Mouse (Mus musculus) neural tube, postnatal 0 days (tissue): ENCODE measurements around the gene 2310007B03Rik. TPM values are rescaled to one million over a fixed set of nuclear protein-coding genes. Genes with fewer than 3 reads are reported as not detected.

ENCODE experiments used
- polyA plus RNA-seq: library from polyadenylated mRNA; unstranded; fragments of >200 nt; fragmentation: Nextera tagmentation; extraction: Ambion mirVana; gene quantifications from 2 replicates; pipeline ENCODE4 v1.2.1, GENCODE M21; 2015

The 2310007B03Rik gene
- polyA plus RNA-seq: 0.10 TPM in 1 of 2 replicates, not detected in the other

DNA sequence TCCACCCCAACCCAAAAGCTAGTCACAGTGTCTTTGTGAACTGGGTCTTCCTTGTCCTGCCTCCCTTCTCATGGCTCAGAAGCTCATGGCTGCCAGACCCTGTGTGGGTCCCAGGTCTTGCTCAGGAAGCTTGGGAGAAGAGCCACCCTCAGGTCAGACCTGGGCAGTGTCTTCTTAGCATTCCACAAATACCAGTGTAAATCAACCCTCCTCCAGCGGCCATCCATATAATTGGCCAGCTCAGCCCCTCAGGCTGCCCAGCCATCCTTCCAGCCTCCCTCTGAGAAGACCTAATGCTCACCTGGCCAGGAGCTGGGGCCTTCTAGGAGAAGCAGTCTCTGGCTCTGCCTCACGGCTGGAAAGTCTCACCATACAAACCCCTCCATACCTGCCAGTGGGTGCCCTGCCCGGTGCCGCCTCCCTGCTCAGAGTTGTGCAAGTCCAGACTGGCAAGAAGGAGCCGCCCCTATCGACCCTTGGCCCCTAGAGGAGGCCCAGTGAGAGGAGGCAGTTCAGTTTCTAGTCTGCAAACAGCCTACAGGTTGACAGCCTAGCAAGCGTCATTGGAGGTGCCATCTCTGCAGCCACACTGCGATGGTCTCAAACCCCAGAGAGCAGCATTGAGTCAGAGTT, at the start of gene 2310007B03Rik:
2310007B03Rik (minus strand) TSS at position 448 of the 633 bp plus-strand sequence.

DNA sequence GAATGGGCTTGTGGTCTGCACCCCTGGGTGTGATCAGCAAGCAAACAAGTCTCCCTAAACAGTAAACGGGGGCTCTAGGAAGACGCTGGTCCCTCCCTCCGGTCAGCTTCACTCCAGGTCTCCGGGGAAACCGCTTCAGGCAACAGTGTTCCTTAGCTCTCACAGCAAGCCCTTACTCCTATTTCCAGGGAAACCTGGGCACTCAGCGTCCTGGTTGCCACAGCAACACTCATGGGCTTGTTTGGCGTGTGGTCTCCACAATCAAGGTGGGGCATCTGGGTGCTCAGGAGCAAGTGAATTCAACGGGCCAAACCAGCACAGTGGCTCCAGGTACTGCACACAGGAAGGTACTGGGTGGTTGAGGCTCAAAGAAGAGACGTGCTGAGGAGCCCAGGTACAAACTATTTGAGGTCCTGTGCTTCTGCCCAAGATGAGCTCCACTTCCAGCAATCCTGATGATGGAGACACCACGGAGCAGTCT, 7.6 kb upstream of the 2310007B03Rik start, which contains the start of gene Crocc2:
Crocc2 (plus strand) TSS at position 431 of the 481 bp plus-strand sequence.

DNA sequence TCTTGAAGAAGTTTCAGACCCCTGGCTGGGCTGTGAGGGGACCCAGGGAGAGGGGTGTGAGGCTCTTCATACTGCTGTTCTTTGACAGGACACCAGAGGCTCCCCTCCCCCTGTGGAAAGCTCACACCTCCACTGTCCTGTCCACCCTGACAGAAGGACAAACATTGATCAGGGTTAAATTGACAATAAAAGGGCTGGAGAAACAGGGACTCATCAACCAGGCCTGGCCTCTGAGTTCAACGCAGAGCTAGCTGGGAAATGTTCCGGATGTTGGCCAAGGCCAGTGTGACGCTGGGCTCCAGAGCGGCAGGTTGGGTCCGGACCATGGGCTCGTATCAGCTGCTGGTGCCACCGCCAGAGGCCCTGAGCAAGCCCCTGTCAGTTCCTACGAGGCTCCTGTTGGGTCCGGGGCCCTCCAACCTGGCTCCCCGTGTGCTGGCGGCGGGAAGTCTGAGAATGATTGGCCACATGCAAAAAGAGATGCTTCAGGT, 25.7 kb downstream of the 2310007B03Rik start, which contains the start of gene Agxt:
Agxt (plus strand) TSS at position 205 of the 491 bp plus-strand sequence.

DNA sequence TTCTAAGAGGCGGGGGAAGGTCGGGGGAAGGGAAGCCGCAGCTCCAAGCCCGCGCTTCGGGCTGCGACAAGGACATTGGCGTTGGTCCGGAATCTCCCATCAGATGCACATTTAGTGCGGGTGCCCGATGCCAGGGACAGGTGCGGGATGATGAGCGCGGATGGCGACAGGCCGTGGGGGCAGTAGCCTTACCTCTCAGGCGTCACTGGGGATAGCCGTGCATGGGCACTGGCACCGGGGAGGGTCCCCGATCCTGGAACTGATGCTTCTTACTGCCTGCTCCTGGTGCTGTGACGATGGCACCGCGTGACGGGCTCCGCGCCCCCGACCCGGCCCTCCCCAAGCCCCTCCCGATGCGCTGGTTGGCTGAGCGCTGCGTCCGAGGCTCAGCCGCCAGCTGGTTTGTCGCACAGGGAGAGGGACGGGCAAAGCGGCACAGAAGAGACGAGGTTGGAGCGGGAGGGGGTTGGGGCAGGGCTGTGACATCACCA, 59.1 kb downstream of the 2310007B03Rik start, which contains the start of gene Kif1a:
Kif1a (minus strand) TSS at position 381 of the 491 bp plus-strand sequence.

Other genes starting within 250 kb of the 2310007B03Rik start
- gene Capn10, start 226.6 kb downstream of the 2310007B03Rik start, polyA plus RNA-seq: 58.2 and 64.1 TPM in 2 replicates
- 0.21 and 0.27 TPM in 2 replicates for gene Gpr35, start 210.1 kb downstream of the 2310007B03Rik start, polyA plus RNA-seq
- not detected in 2 replicates for gene Aqp12, start 154.6 kb downstream of the 2310007B03Rik start, polyA plus RNA-seq
- gene Kif1a, start 59.0 kb downstream of the 2310007B03Rik start, polyA plus RNA-seq: 639 and 734 TPM in 2 replicates
- gene Agxt, start 25.7 kb downstream of the 2310007B03Rik start, polyA plus RNA-seq: 0.18 TPM in 1 of 2 replicates, not detected in the other
- gene Crocc2, start 7.8 kb upstream of the 2310007B03Rik start, polyA plus RNA-seq: 0.28 and 0.34 TPM in 2 replicates
- 5.1 and 6.7 TPM in 2 replicates for gene Sned1, start 74.9 kb upstream of the 2310007B03Rik start, polyA plus RNA-seq
- gene Mterf4, start 145.0 kb upstream of the 2310007B03Rik start, polyA plus RNA-seq: 24.1 and 24.9 TPM in 2 replicates
- 57.8 and 62.7 TPM in 2 replicates for gene Ppp1r7, start 181.9 kb upstream of the 2310007B03Rik start, polyA plus RNA-seq
- 1.8 and 4.1 TPM in 2 replicates for gene Pask, start 182.5 kb upstream of the 2310007B03Rik start, polyA plus RNA-seq
- gene Ano7, start 213.0 kb upstream of the 2310007B03Rik start, polyA plus RNA-seq: 2.7 and 3.2 TPM in 2 replicates